Mouse (Mus musculus) forebrain, postnatal 0 days (tissue): ENCODE results near the gene Grb10. TPM values are rescaled to one million over a fixed set of nuclear protein-coding genes. Genes with fewer than 3 reads are reported as not detected.

ENCODE experiments used
- ATAC-seq: fragments of 200-750 bp; cut with Nextera tagmentation; 2 replicates; pipeline ENCODE4 v1.8.0; 2017; ENCODE audit warnings: mild to moderate bottlenecking, moderate library complexity
- DNase-seq: peaks from one replicate; pipeline ENCODE4 v3.0.0-alpha.2; 2015
- H3K27ac ChIP-seq: fragments of 300-500 bp; sonication (generic); 2 replicates; pipeline ENCODE4 v1.5.1; 2014; ENCODE audit warnings: low read depth, mild to moderate bottlenecking, antibody characterized with exemption, low read length, moderate library complexity, mixed read lengths
- H3K27me3 ChIP-seq: fragments of 300-500 bp; sonication (generic); 2 replicates; pipeline ENCODE4 v1.6.1; 2014; ENCODE audit warnings: mild to moderate bottlenecking, low read length, mixed read lengths; ENCODE audit not compliant: insufficient read depth
- H3K36me3 ChIP-seq: fragments of 300-500 bp; sonication (generic); 2 replicates; pipeline ENCODE4 v1.6.1; 2014; ENCODE audit warnings: mild to moderate bottlenecking, moderate library complexity; ENCODE audit not compliant: insufficient read depth
- H3K4me1 ChIP-seq: fragments of 300-500 bp; sonication (generic); 2 replicates; pipeline ENCODE4 v1.6.1; 2014; ENCODE audit warnings: antibody characterized with exemption; ENCODE audit not compliant: insufficient read depth
- H3K4me2 ChIP-seq: fragments of 300-500 bp; sonication (generic); 2 replicates; pipeline ENCODE4 v1.6.1; 2014; ENCODE audit warnings: low read depth, mild to moderate bottlenecking, moderate library complexity
- H3K4me3 ChIP-seq: fragments of 300-500 bp; sonication (generic); 2 replicates; pipeline ENCODE4 v1.5.1; 2014; ENCODE audit warnings: low read depth, low read length, mixed read lengths
- H3K9ac ChIP-seq: fragments of 300-500 bp; sonication (generic); 2 replicates; pipeline ENCODE4 v1.6.1; 2014; ENCODE audit warnings: mild to moderate bottlenecking
- H3K9me3 ChIP-seq: fragments of 300-500 bp; sonication (generic); 2 replicates; pipeline ENCODE4 v1.6.1; 2016; ENCODE audit warnings: low read length
- CTCF ChIP-seq: sonication (generic); IDR thresholded peaks from 2 replicates; pipeline ENCODE4 v1.5.1; 2016; ENCODE audit warnings: antibody characterized with exemption, control low read depth, low read depth
- WGBS: fragments of 180-500 bp; shearing (Covaris S2); extraction: QIAGEN DNeasy Blood & Tissue Kit; methylation state at CpG from one replicate; pipeline ENCODE4 v1.1.7; 2014; 5-methylcytosine and 5-hydroxymethylcytosine counted together
- polyA plus RNA-seq: library from polyadenylated mRNA; unstranded; fragments of >200 nt; fragmentation: Nextera tagmentation; extraction: Ambion mirVana; gene quantifications from 2 replicates; pipeline ENCODE4 v1.2.1, GENCODE M21; 2015
- total RNA-seq: library from RNA; depleted of rRNA; stranded (reverse); fragments of >200 nt; gene quantifications from 2 replicates; pipeline ENCODE4 v1.2.3, GENCODE M21; 2014

Gene Grb10
- total and polyA plus RNA-seq, 2 experiments from 2014 or later, result 32.7 to 80.3 TPM

GRCm38 (mm10) chr11:11970246-11970645 lies 68.2 kb downstream of the Grb10 start:
- Histone ChIP-seq H3K9ac (no peak overlapping the region), H3K9me3 (no peaks in the 10 kb centered on the region), H3K4me2 (no peak overlapping the region), H3K36me3 (no peaks in the 10 kb centered on the region), H3K27me3 (no peaks in the 10 kb centered on the region), H3K27ac (no peak overlapping the region), H3K4me1 (no peaks in the 10 kb centered on the region), H3K4me3 (no peak overlapping the region)
- no peak for TF ChIP-seq CTCF
- 93% methylated on average over 11 of the region's 11 CpGs for WGBS
- DNase-seq, result no peak
- no peak for ATAC-seq

DNA sequence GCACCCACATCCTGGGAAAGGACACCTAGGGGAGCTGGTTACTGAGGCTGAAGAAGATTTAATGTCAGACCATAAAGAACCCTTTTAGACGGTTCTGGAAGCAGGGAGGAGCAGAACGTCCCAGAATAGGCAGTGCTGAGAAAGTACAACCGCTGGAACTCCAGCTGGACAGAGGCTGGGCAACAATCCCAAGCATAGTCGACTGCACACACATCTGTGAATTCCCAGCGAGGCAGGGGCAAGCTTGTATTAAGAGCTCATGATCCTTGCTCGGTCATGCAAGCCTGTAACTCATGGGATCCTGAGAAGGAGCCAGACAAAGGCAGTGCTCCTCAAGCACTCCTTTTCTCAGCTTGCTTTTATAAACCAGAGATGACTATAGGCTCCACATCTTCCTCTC lies 69.7 kb downstream of the Grb10 start:
- no peak for DNase-seq
- WGBS, result 39% methylated on average over 6 of the region's 6 CpGs
- Histone ChIP-seq H3K4me1 (no peaks in the 10 kb centered on the region), H3K4me3 (no peak overlapping the region), H3K9ac (no peak overlapping the region), H3K4me2 (no peak overlapping the region), H3K36me3 (no peaks in the 10 kb centered on the region), H3K9me3 (no peaks in the 10 kb centered on the region), H3K27ac (no peak overlapping the region), H3K27me3 (no peaks in the 10 kb centered on the region)
- no peak for ATAC-seq
- no peak for TF ChIP-seq CTCF

GRCm38 (mm10) chr11:11967519-11967918 lies 71.0 kb downstream of the Grb10 start:
- H3K9me3 ChIP-seq, result no peaks in the 10 kb centered on the region
- H3K4me2 ChIP-seq, result no peak overlapping the region
- no peak for TF ChIP-seq CTCF
- no peak for DNase-seq
- H3K9ac ChIP-seq, result no peak overlapping the region
- no peak for ATAC-seq
- no peaks in the 10 kb centered on the region for H3K36me3 ChIP-seq
- no peaks in the 10 kb centered on the region for H3K4me1 ChIP-seq
- H3K27ac ChIP-seq, result no peak overlapping the region
- H3K4me3 ChIP-seq, result no peak overlapping the region
- 91% methylated on average over 8 of the region's 8 CpGs for WGBS
- no peaks in the 10 kb centered on the region for H3K27me3 ChIP-seq

DNA sequence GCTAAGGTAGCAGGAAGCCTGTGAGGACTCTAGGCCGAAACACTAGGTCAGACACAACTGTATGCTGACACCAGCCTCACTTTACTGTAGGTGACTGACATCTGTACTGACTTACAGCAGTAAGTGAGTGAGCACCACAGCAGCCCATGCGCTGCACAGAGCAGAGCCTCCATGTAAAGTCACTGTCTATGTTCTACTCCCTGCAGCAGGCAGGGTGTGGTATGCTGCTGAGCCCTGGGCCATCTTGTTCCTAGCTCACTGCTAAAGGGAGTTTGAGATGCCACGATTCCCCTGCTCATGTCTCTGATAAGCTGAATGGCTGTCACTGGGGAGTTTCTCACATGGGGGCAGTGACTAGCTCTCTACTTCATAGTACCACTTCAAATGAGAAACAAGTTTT lies 72.3 kb downstream of the Grb10 start:
- no peaks in the 10 kb centered on the region for H3K27me3 ChIP-seq
- H3K9ac ChIP-seq, result no peak overlapping the region
- no peak overlapping the region for H3K27ac ChIP-seq
- ATAC-seq, result no peak
- WGBS, result 89% methylated on average over 3 of the region's 3 CpGs
- H3K4me2 ChIP-seq, result no peak overlapping the region
- TF ChIP-seq CTCF, result no peak
- no peak overlapping the region for H3K4me3 ChIP-seq
- no peaks in the 10 kb centered on the region for H3K4me1 ChIP-seq
- H3K9me3 ChIP-seq, result no peaks in the 10 kb centered on the region
- DNase-seq, result no peak
- H3K36me3 ChIP-seq, result no peaks in the 10 kb centered on the region

- 82% methylated on average over 12 of the region's 12 CpGs for WGBS
- Histone ChIP-seq H3K9ac (no peak overlapping the region), H3K27me3 (no peaks in the 10 kb centered on the region), H3K4me3 (no peak overlapping the region), H3K4me1 (no peaks in the 10 kb centered on the region), H3K9me3 (no peaks in the 10 kb centered on the region), H3K36me3 (no peaks in the 10 kb centered on the region), H3K27ac (no peak overlapping the region), H3K4me2 (no peak overlapping the region)
- no peak for ATAC-seq
- TF ChIP-seq CTCF, result no peak
- DNase-seq, result no peak
Observed at GRCm38 (mm10) chr11:11965501-11966125, 72.9 kb downstream of the Grb10 start.

DNA sequence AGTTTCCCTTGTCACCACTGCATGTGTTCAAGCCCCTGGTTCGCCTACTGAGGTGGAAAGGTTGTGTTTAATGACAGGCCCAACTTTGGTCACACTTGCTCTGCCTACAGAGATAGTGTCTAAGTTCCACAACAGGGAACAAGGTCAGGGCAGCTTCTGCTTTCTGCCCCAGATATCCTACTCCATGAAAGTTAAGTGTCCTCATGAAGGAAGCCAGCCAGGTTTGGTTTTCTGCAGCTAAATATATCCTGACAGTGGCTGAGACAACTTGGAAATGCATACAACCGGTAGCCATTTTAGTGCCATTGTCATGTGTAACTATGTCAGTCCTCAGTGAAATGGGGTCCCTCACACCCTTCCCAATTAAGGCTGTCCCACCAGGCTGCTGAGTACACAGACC lies 73.8 kb downstream of the Grb10 start:
- no peaks in the 10 kb centered on the region for H3K9me3 ChIP-seq
- no peaks in the 10 kb centered on the region for H3K4me1 ChIP-seq
- H3K27ac ChIP-seq, result no peak overlapping the region
- no peaks in the 10 kb centered on the region for H3K27me3 ChIP-seq
- DNase-seq (no peak), ATAC-seq (no peak)
- no peak overlapping the region for H3K9ac ChIP-seq
- H3K36me3 ChIP-seq, result no peaks in the 10 kb centered on the region
- WGBS, result 91% methylated on average over 2 of the region's 2 CpGs
- no peak for TF ChIP-seq CTCF
- no peak overlapping the region for H3K4me3 ChIP-seq
- no peak overlapping the region for H3K4me2 ChIP-seq

DNA sequence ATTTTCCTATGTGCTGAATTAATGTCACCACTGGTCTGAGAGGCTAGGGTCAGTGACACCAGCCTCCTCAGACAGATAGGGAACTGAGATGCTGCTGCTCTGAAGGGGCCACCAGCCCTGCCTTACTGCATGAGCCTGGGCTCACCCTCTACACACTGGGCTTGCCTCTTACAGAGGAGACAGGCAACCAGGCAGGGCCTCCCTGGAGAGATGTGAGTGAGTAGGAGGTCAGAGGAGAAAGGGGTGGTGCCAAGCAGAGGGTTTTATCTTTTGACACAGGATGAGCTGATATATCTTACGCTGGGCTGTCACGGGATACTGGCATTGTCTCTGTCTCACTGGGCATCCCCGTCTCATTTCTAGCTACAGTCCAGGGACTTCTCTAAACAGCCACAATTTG lies 74.9 kb downstream of the Grb10 start:
- TF ChIP-seq CTCF, result no peak
- WGBS, result 86% methylated on average over 3 of the region's 3 CpGs
- H3K9me3 ChIP-seq, result no peaks in the 10 kb centered on the region
- H3K27ac ChIP-seq, result no peak overlapping the region
- H3K36me3 ChIP-seq, result no peaks in the 10 kb centered on the region
- H3K4me1 ChIP-seq, result no peaks in the 10 kb centered on the region
- H3K4me2 ChIP-seq, result no peak overlapping the region
- H3K4me3 ChIP-seq, result no peak overlapping the region
- DNase-seq, result no peak
- ATAC-seq, result no peak
- no peaks in the 10 kb centered on the region for H3K27me3 ChIP-seq
- no peak overlapping the region for H3K9ac ChIP-seq
